Mouse (Mus musculus): Measurements from ENCODE around the gene Olfr1368. TPM values are rescaled to one million over a fixed set of nuclear protein-coding genes. Genes with fewer than 3 reads are reported as not detected.
"Not testable (repeated sequence)": the region's sequence is repeated elsewhere in the genome, so short reads cannot be mapped to it uniquely, and the experiment has no call there.

Gene Olfr1368
- polyA plus RNA-seq, 1 experiment from 2014 or later: not detected

GRCm38 (mm10) chr13:21159475-21159819, 13.8 kb upstream of the Olfr1368 start:
- no peaks in the 10 kb centered on the region for H3K36me3 ChIP-seq (ENCODE audit: control insufficient read depth, insufficient read depth, low read length)
- peak overlapping the region; percentile 91 for H3K4me2 ChIP-seq (replicated peaks; ENCODE audit: low read depth)
- no peaks in the 10 kb centered on the region for H3K4me1 ChIP-seq (replicated peaks; ENCODE audit: control insufficient read depth, insufficient read depth)
- ATAC-seq (ENCODE audit: low FRiP score, low TSS enrichment) (no peak), DNase-seq (ENCODE audit: low spot score) (no peak)
- H3K27me3 ChIP-seq (ENCODE audit: control insufficient read depth, insufficient read depth, low read length): no peaks in the 10 kb centered on the region
- peak overlapping the region; percentile 45 for H3K4me3 ChIP-seq (ENCODE audit: low read depth, low read length)
- under 1% methylated on average over 15 of the region's 15 CpGs for WGBS
- H3K9ac ChIP-seq (ENCODE audit: low read length): peak overlapping the region; percentile 61
- no peak overlapping the region for H3K27ac ChIP-seq (replicated peaks)
- TF ChIP-seq EP300 (optimal IDR thresholded peaks at IDR 0.05) (no peak), CTCF (IDR thresholded peaks at IDR 0.05; ENCODE audit: low read depth) (no peak)
- H3K9me3 ChIP-seq (ENCODE audit: control insufficient read depth, low read length): no peaks in the 10 kb centered on the region

GRCm38 (mm10) chr13:21158785-21159474, 13.3 kb upstream of the Olfr1368 start:
- Histone ChIP-seq H3K27ac (replicated peaks) (no peak overlapping the region), H3K4me3 (ENCODE audit: low read depth, low read length) (peak overlapping the region; percentile 45), H3K4me2 (replicated peaks; ENCODE audit: low read depth) (peak overlapping the region; percentile 91), H3K36me3 (ENCODE audit: control insufficient read depth, insufficient read depth, low read length) (no peaks in the 10 kb centered on the region), H3K4me1 (replicated peaks; ENCODE audit: control insufficient read depth, insufficient read depth) (no peaks in the 10 kb centered on the region), H3K27me3 (ENCODE audit: control insufficient read depth, insufficient read depth, low read length) (no peaks in the 10 kb centered on the region), H3K9me3 (ENCODE audit: control insufficient read depth, low read length) (no peaks in the 10 kb centered on the region), H3K9ac (ENCODE audit: low read length) (peak overlapping the region; percentile 61)
- WGBS: under 1% methylated on average over 19 of the region's 19 CpGs
- TF ChIP-seq EP300 (optimal IDR thresholded peaks at IDR 0.05): no peak
- peak; percentile 90 for TF ChIP-seq CTCF (IDR thresholded peaks at IDR 0.05; ENCODE audit: low read depth)
- peak; percentile 90 for DNase-seq (ENCODE audit: low spot score)
- peak; percentile 52; the same call in 1 of the 2 replicates for ATAC-seq (ENCODE audit: low FRiP score, low TSS enrichment)

DNA sequence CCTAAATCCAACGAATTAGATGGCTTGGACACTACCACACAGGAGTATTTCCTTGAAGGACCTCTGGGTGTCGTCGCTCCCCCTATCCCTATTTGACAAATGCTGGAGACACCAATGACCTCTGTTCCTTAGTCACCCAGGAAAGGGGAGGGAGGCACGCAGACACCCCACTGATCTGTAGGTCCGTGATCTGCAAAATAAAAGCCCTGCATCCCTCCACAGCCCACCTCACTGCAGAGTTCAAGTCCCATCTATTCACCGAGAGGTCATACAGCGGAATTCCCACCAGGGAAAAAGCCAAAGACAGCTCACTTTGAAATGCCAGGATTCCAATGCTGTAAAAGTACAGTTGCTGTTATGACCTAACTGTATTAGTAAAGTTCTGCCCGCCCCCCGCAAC, 12.4 kb upstream of the Olfr1368 start:
- H3K27me3 ChIP-seq (ENCODE audit: control insufficient read depth, insufficient read depth, low read length): no peaks in the 10 kb centered on the region
- no peak overlapping the region for H3K27ac ChIP-seq (replicated peaks)
- H3K4me3 ChIP-seq (ENCODE audit: low read depth, low read length): no peak overlapping the region; the same call in 1 of the 2 replicates
- WGBS: 14% methylated on average over 9 of the region's 9 CpGs
- H3K4me2 ChIP-seq (replicated peaks; ENCODE audit: low read depth): peak overlapping the region; percentile 91; the same call in 1 of the 2 replicates
- no peaks in the 10 kb centered on the region for H3K9me3 ChIP-seq (ENCODE audit: control insufficient read depth, low read length)
- no peak for DNase-seq (ENCODE audit: low spot score)
- no peaks in the 10 kb centered on the region for H3K36me3 ChIP-seq (ENCODE audit: control insufficient read depth, insufficient read depth, low read length)
- H3K9ac ChIP-seq (ENCODE audit: low read length): no peak overlapping the region
- no peak for TF ChIP-seq CTCF (IDR thresholded peaks at IDR 0.05; ENCODE audit: low read depth)
- TF ChIP-seq EP300 (optimal IDR thresholded peaks at IDR 0.05): no peak
- no peak for ATAC-seq (ENCODE audit: low FRiP score, low TSS enrichment)
- no peaks in the 10 kb centered on the region for H3K4me1 ChIP-seq (replicated peaks; ENCODE audit: control insufficient read depth, insufficient read depth)

GRCm38 (mm10) chr13:21155888-21156287, 10.2 kb upstream of the Olfr1368 start:
- Histone ChIP-seq H3K27ac (replicated peaks) (no peak overlapping the region), H3K9ac (ENCODE audit: low read length) (no peak overlapping the region), H3K9me3 (ENCODE audit: control insufficient read depth, low read length) (no peaks in the 10 kb centered on the region), H3K36me3 (ENCODE audit: control insufficient read depth, insufficient read depth, low read length) (no peaks in the 10 kb centered on the region), H3K4me1 (replicated peaks; ENCODE audit: control insufficient read depth, insufficient read depth) (no peaks in the 10 kb centered on the region), H3K4me3 (ENCODE audit: low read depth, low read length) (no peak overlapping the region), H3K4me2 (replicated peaks; ENCODE audit: low read depth) (no peak overlapping the region), H3K27me3 (ENCODE audit: control insufficient read depth, insufficient read depth, low read length) (no peaks in the 10 kb centered on the region)
- WGBS: 80% methylated on average over 5 of the region's 5 CpGs
- TF ChIP-seq CTCF (IDR thresholded peaks at IDR 0.05; ENCODE audit: low read depth) (no peak), EP300 (optimal IDR thresholded peaks at IDR 0.05) (no peak)
- no peak for DNase-seq (ENCODE audit: low spot score)
- no peak for ATAC-seq (ENCODE audit: low FRiP score, low TSS enrichment)

- whole genome bisulfite sequencing: 28% methylated on average over 8 of the region's 8 CpGs
Observed at GRCm38 (mm10) chr13:21142421-21142820, 3.2 kb downstream of the Olfr1368 start.

GRCm38 (mm10) chr13:21129339-21129738, 16.3 kb downstream of the Olfr1368 start, which contains the start of gene Olfr263:
TSS of gene Olfr263 (plus strand) at chr13:21129639.
- H3K4me3 ChIP-seq (ENCODE audit: low read depth, low read length); H3K27ac ChIP-seq (replicated peaks); H3K4me1 ChIP-seq (replicated peaks; ENCODE audit: control insufficient read depth, insufficient read depth); ATAC-seq (ENCODE audit: low FRiP score, low TSS enrichment); H3K36me3 ChIP-seq (ENCODE audit: control insufficient read depth, insufficient read depth, low read length); H3K9me3 ChIP-seq (ENCODE audit: control insufficient read depth, low read length); DNase-seq (ENCODE audit: low spot score); H3K4me2 ChIP-seq (replicated peaks; ENCODE audit: low read depth); H3K9ac ChIP-seq (ENCODE audit: low read length); H3K27me3 ChIP-seq (ENCODE audit: control insufficient read depth, insufficient read depth, low read length): not testable (repeated sequence)
- WGBS: 75% methylated on average over 3 of the region's 3 CpGs

More at GRCm38 (mm10) chr13:21142421-21142820, 3.2 kb downstream of the Olfr1368 start:
- no peak for ATAC-seq (ENCODE audit: low FRiP score, low TSS enrichment)
- no peak overlapping the region for H3K27ac ChIP-seq (replicated peaks)
- no peak overlapping the region for H3K4me3 ChIP-seq (ENCODE audit: low read depth, low read length)
- H3K9me3 ChIP-seq (ENCODE audit: control insufficient read depth, low read length): no peaks in the 10 kb centered on the region
- no peaks in the 10 kb centered on the region for H3K27me3 ChIP-seq (ENCODE audit: control insufficient read depth, insufficient read depth, low read length)
- no peak overlapping the region for H3K4me2 ChIP-seq (replicated peaks; ENCODE audit: low read depth)
- no peaks in the 10 kb centered on the region for H3K36me3 ChIP-seq (ENCODE audit: control insufficient read depth, insufficient read depth, low read length)
- H3K9ac ChIP-seq (ENCODE audit: low read length): no peak overlapping the region
- H3K4me1 ChIP-seq (replicated peaks; ENCODE audit: control insufficient read depth, insufficient read depth): no peaks in the 10 kb centered on the region
- no peak for DNase-seq (ENCODE audit: low spot score)
- TF ChIP-seq CTCF (IDR thresholded peaks at IDR 0.05; ENCODE audit: low read depth) (peak; percentile 44), EP300 (optimal IDR thresholded peaks at IDR 0.05) (no peak)

Data from stomach, postnatal 0 days (tissue).